Mouse (Mus musculus): ENCODE measurements around the gene Rufy3. TPM values are rescaled to one million over a fixed set of nuclear protein-coding genes. Genes with fewer than 3 reads are reported as not detected.
"Not testable (repeated sequence)": the region's sequence is repeated elsewhere in the genome, so short reads cannot be mapped to it uniquely, and the experiment has no call there.

The Rufy3 gene
- polyA plus RNA-seq (2015; fragmentation: Nextera tagmentation; extraction: Ambion mirVana): 10.9 and 13.5 TPM in 2 replicates

GRCm38 (mm10) chr5:88564501-88565147 is at the start of gene Rufy3:
Rufy3 (plus strand) TSS chr5:88565040.
- WGBS: under 1% methylated on average over 47 of the region's 71 CpGs
- Histone ChIP-seq H3K27me3 (ENCODE audit: control insufficient read depth, insufficient read depth, low read length) (no peaks in the 10 kb centered on the region), H3K4me2 (ENCODE audit: low read depth, low read length) (peak within 1 kb of the TSS; percentile 75), H3K27ac (ENCODE audit: low read length) (peak within 1 kb of the TSS; percentile 83), H3K36me3 (ENCODE audit: control insufficient read depth, insufficient read depth, low read length) (no peaks in the 10 kb centered on the region), H3K9me3 (replicated peaks; ENCODE audit: control insufficient read depth, low read length) (no peaks in the 10 kb centered on the region), H3K4me1 (ENCODE audit: control insufficient read depth, insufficient read depth, low read length) (0 out of 2 replicates have a peak, but pooled peaks cover 6% of the 10 kb centered on the region), H3K4me3 (replicated peaks; ENCODE audit: low read length) (peak within 1 kb of the TSS; percentile 80), H3K9ac (ENCODE audit: low read length) (peak within 1 kb of the TSS; percentile 82)
- ATAC-seq (ENCODE audit: insufficient read depth, low FRiP score): peak; percentile 91

GRCm38 (mm10) chr5:88519232-88519631 is 45.6 kb upstream of the Rufy3 start:
- no peaks in the 10 kb centered on the region for H3K9me3 ChIP-seq (replicated peaks; ENCODE audit: control insufficient read depth, low read length)
- H3K9ac ChIP-seq (ENCODE audit: low read length): no peak overlapping the region
- H3K4me1 ChIP-seq (ENCODE audit: control insufficient read depth, insufficient read depth, low read length): no peaks in the 10 kb centered on the region
- H3K4me2 ChIP-seq (ENCODE audit: low read depth, low read length): no peak overlapping the region
- no peak overlapping the region for H3K27ac ChIP-seq (ENCODE audit: low read length)
- 8% methylated on average over 2 of the region's 2 CpGs for WGBS
- no peak overlapping the region for H3K4me3 ChIP-seq (replicated peaks; ENCODE audit: low read length)
- H3K27me3 ChIP-seq (ENCODE audit: control insufficient read depth, insufficient read depth, low read length): no peaks in the 10 kb centered on the region
- ATAC-seq (ENCODE audit: insufficient read depth, low FRiP score): no peak
- H3K36me3 ChIP-seq (ENCODE audit: control insufficient read depth, insufficient read depth, low read length): no peaks in the 10 kb centered on the region

- Histone ChIP-seq H3K4me2 (ENCODE audit: low read depth, low read length) (no peak within 1 kb of the TSS), H3K9ac (ENCODE audit: low read length) (no peak within 1 kb of the TSS), H3K4me3 (replicated peaks; ENCODE audit: low read length) (no peak within 1 kb of the TSS), H3K4me1 (ENCODE audit: control insufficient read depth, insufficient read depth, low read length) (no peaks in the 10 kb centered on the region), H3K36me3 (ENCODE audit: control insufficient read depth, insufficient read depth, low read length) (no peaks in the 10 kb centered on the region), H3K9me3 (replicated peaks; ENCODE audit: control insufficient read depth, low read length) (no peaks in the 10 kb centered on the region), H3K27me3 (ENCODE audit: control insufficient read depth, insufficient read depth, low read length) (no peaks in the 10 kb centered on the region), H3K27ac (ENCODE audit: low read length) (no peak within 1 kb of the TSS)
- WGBS: 82% methylated on average over 3 of the region's 3 CpGs
- no peak for ATAC-seq (ENCODE audit: insufficient read depth, low FRiP score)
Observed at GRCm38 (mm10) chr5:88527657-88528056, 37.2 kb upstream of the Rufy3 start, which contains the start of gene Jchain. Jchain (minus strand) TSS chr5:88527891.

- Histone ChIP-seq H3K27me3 (ENCODE audit: control insufficient read depth, insufficient read depth, low read length) (no peaks in the 10 kb centered on the region), H3K9me3 (replicated peaks; ENCODE audit: control insufficient read depth, low read length) (no peaks in the 10 kb centered on the region), H3K4me1 (ENCODE audit: control insufficient read depth, insufficient read depth, low read length) (no peaks in the 10 kb centered on the region), H3K9ac (ENCODE audit: low read length) (no peak overlapping the region), H3K4me2 (ENCODE audit: low read depth, low read length) (no peak overlapping the region), H3K27ac (ENCODE audit: low read length) (peak overlapping the region; percentile 25), H3K4me3 (replicated peaks; ENCODE audit: low read length) (no peak overlapping the region), H3K36me3 (ENCODE audit: control insufficient read depth, insufficient read depth, low read length) (no peaks in the 10 kb centered on the region)
- WGBS: 40% methylated on average over 1 of the region's 1 CpGs
- ATAC-seq (ENCODE audit: insufficient read depth, low FRiP score): peak; percentile 69; the same call in 1 of the 2 replicates
Observed at GRCm38 (mm10) chr5:88530908-88531307, 33.9 kb upstream of the Rufy3 start.

GRCm38 (mm10) chr5:88534697-88535096 is 30.1 kb upstream of the Rufy3 start:
- 74% methylated on average over 3 of the region's 3 CpGs for WGBS
- Histone ChIP-seq H3K9me3 (replicated peaks; ENCODE audit: control insufficient read depth, low read length) (no peaks in the 10 kb centered on the region), H3K9ac (ENCODE audit: low read length) (no peak overlapping the region)

DNA sequence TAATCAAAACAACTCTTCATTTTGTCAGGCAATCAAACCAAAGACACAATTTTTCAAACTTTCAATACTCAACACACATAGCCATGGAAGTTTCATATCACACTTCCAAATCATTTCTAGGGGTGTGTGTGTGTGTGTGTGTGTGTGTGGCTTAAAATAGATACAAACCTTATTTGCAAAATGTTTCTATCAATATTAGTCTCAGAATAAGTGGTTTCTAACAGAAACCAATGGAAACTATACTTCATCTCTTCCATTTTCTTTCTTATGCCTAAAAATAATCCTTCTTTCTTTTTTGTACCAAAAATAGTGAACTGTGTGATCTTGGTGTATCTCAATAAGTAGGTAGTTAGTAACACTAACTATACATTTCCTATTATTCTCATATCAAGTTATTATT is 24.0 kb upstream of the Rufy3 start:
- no peak for ATAC-seq (ENCODE audit: insufficient read depth, low FRiP score)
- Histone ChIP-seq H3K9ac (ENCODE audit: low read length) (no peak overlapping the region), H3K4me1 (ENCODE audit: control insufficient read depth, insufficient read depth, low read length) (no peaks in the 10 kb centered on the region), H3K4me2 (ENCODE audit: low read depth, low read length) (no peak overlapping the region), H3K27ac (ENCODE audit: low read length) (no peak overlapping the region), H3K36me3 (ENCODE audit: control insufficient read depth, insufficient read depth, low read length) (no peaks in the 10 kb centered on the region), H3K4me3 (replicated peaks; ENCODE audit: low read length) (no peak overlapping the region), H3K27me3 (ENCODE audit: control insufficient read depth, insufficient read depth, low read length) (no peaks in the 10 kb centered on the region), H3K9me3 (replicated peaks; ENCODE audit: control insufficient read depth, low read length) (no peaks in the 10 kb centered on the region)

More at GRCm38 (mm10) chr5:88534697-88535096, 30.1 kb upstream of the Rufy3 start:
- Histone ChIP-seq H3K27me3 (ENCODE audit: control insufficient read depth, insufficient read depth, low read length) (no peaks in the 10 kb centered on the region), H3K4me3 (replicated peaks; ENCODE audit: low read length) (no peak overlapping the region), H3K27ac (ENCODE audit: low read length) (no peak overlapping the region), H3K4me2 (ENCODE audit: low read depth, low read length) (no peak overlapping the region), H3K4me1 (ENCODE audit: control insufficient read depth, insufficient read depth, low read length) (no peaks in the 10 kb centered on the region), H3K36me3 (ENCODE audit: control insufficient read depth, insufficient read depth, low read length) (no peaks in the 10 kb centered on the region)
- ATAC-seq (ENCODE audit: insufficient read depth, low FRiP score): no peak

DNA sequence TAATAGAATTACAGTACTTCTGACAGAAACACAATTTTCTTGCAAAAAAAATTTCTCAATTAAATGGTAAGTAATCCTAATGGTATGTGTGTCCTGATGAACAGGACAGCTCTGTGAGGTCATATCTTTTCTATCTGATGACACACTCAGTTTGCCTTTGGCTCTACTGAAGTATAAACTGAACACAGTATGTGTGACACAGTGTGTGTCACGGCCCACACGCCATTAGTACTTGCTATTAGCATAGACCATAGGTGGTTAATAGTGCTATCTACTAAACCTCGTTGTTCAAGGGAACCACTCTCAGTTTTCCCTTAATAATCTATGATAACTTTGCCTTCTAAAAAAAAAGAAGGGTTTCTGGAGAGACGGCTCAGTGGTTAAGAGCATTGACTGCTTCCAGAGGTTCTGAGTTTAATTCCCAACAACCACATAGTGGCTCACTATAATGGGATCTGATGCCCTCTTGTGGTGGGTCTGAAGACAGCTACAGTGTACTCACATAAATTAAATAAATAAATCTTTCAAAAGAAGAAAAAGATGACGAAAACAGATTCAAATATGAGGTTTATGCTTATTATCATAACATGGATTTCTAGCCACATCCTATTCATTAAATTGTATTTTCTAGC is 22.1 kb upstream of the Rufy3 start:
- Histone ChIP-seq H3K9ac (ENCODE audit: low read length) (no peak overlapping the region), H3K9me3 (replicated peaks; ENCODE audit: control insufficient read depth, low read length) (no peaks in the 10 kb centered on the region), H3K36me3 (ENCODE audit: control insufficient read depth, insufficient read depth, low read length) (no peaks in the 10 kb centered on the region), H3K27me3 (ENCODE audit: control insufficient read depth, insufficient read depth, low read length) (no peaks in the 10 kb centered on the region), H3K4me2 (ENCODE audit: low read depth, low read length) (no peak overlapping the region), H3K27ac (ENCODE audit: low read length) (no peak overlapping the region), H3K4me3 (replicated peaks; ENCODE audit: low read length) (no peak overlapping the region), H3K4me1 (ENCODE audit: control insufficient read depth, insufficient read depth, low read length) (no peaks in the 10 kb centered on the region)
- WGBS: 62% methylated on average over 5 of the region's 5 CpGs
- no peak for ATAC-seq (ENCODE audit: insufficient read depth, low FRiP score)

- not testable (repeated sequence) for H3K4me1 ChIP-seq (ENCODE audit: control insufficient read depth, insufficient read depth, low read length); H3K27me3 ChIP-seq (ENCODE audit: control insufficient read depth, insufficient read depth, low read length); H3K27ac ChIP-seq (ENCODE audit: low read length); ATAC-seq (ENCODE audit: insufficient read depth, low FRiP score); H3K9me3 ChIP-seq (replicated peaks; ENCODE audit: control insufficient read depth, low read length); H3K4me2 ChIP-seq (ENCODE audit: low read depth, low read length); H3K36me3 ChIP-seq (ENCODE audit: control insufficient read depth, insufficient read depth, low read length); H3K4me3 ChIP-seq (replicated peaks; ENCODE audit: low read length); H3K9ac ChIP-seq (ENCODE audit: low read length)
- 83% methylated on average over 1 of the region's 1 CpGs for whole genome bisulfite sequencing
Observed at GRCm38 (mm10) chr5:88544411-88544810, 20.4 kb upstream of the Rufy3 start.

- Histone ChIP-seq H3K36me3 (ENCODE audit: control insufficient read depth, insufficient read depth, low read length) (no peaks in the 10 kb centered on the region), H3K4me3 (replicated peaks; ENCODE audit: low read length) (no peak overlapping the region), H3K4me1 (ENCODE audit: control insufficient read depth, insufficient read depth, low read length) (no peaks in the 10 kb centered on the region), H3K27me3 (ENCODE audit: control insufficient read depth, insufficient read depth, low read length) (no peaks in the 10 kb centered on the region), H3K9me3 (replicated peaks; ENCODE audit: control insufficient read depth, low read length) (no peaks in the 10 kb centered on the region), H3K9ac (ENCODE audit: low read length) (no peak overlapping the region), H3K27ac (ENCODE audit: low read length) (no peak overlapping the region), H3K4me2 (ENCODE audit: low read depth, low read length) (no peak overlapping the region)
- ATAC-seq (ENCODE audit: insufficient read depth, low FRiP score): no peak
- WGBS: 80% methylated on average over 7 of the region's 7 CpGs
Observed at GRCm38 (mm10) chr5:88545536-88545935, 19.3 kb upstream of the Rufy3 start.
